Mouse (Mus musculus): ENCODE data around the gene Ptgr1. TPM values are rescaled to one million over a fixed set of nuclear protein-coding genes. Genes with fewer than 3 reads are reported as not detected.

Gene Ptgr1
- polyA plus RNA-seq, 1 experiment: 3.5 TPM

DNA sequence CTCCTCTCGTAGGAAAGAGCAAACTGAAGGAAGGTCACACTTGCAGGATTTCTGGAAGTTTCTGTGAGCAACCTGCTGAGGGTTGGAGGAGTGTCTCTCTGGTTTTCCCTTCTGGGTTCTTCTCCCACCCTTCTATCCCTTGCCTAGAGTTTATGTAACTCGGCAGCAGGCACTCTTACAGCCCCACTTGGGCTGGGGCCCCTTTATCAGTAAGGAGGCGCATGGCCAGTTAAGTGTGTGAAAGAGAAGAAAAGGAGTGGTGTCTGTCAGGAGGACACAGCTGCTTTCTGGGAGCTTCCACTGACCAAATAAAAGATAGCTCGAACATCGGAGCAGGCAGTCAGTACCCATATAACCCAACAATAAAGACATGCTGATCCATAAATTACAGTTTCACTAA lies 5.3 kb upstream of the Ptgr1 start:
- H3K4me1 ChIP-seq (ENCODE audit: control insufficient read depth, insufficient read depth, low read length): peaks cover 7% of the 10 kb centered on the region

DNA sequence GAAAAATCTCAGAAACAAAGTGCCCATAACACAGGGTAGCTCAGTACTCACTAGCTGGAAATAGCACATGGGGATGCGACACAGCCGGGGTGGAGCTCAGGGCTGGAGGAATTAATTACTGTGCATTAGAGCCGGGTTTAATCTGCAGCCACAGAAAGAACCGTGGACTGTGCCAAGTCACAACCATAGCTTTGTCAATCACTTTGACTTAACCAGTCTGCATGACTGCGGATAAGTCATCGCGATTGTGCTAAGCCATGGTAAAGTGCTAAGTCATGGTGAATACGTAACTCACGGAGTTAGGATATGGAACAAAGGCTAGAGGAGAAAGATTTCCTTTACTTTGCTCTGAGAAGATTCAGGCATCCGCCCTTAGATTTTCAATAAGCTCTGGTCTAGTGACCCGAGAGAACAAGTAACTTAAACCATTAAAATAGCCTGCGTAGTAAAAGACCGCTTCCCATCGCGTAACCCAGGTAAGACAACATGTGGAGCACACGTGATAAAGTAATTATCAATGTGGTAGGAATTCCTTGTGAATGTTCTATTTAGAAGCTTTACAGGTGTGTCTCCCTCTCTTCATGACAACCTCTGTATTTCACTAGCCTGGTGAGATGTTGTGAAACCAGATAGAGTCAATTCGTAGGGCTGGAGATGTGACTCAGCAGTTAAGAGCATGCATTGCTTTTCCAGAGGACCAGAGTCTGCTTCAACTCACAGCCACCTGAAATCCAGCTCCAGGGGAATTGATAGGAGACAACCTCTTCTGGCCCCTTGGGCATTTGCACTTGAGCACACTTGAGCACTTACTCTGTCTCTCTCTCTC lies 3.9 kb upstream of the Ptgr1 start:
- no peaks in the 10 kb centered on the region for H3K36me3 ChIP-seq (ENCODE audit: control insufficient read depth, insufficient read depth, low read length)
- WGBS: 80% methylated on average over 17 of the region's 17 CpGs
- TF ChIP-seq CTCF (conservative IDR thresholded peaks at IDR 0.05; ENCODE audit: insufficient read depth, insufficient read length, low read depth, low read length) (no peak), POLR2A (IDR thresholded peaks at IDR 0.05; ENCODE audit: low read depth, low read length) (no peak)
- H3K4me1 ChIP-seq (ENCODE audit: control insufficient read depth, insufficient read depth, low read length): peaks cover 9% of the 10 kb centered on the region
- H3K4me3 ChIP-seq (ENCODE audit: insufficient read depth, low read depth, low read length): no peak overlapping the region
- no peaks in the 10 kb centered on the region for H3K27me3 ChIP-seq (replicated peaks; ENCODE audit: control insufficient read depth, insufficient read depth, low read length)
- no peak for DNase-seq
- H3K27ac ChIP-seq (ENCODE audit: insufficient read depth, low read depth, low read length): no peak overlapping the region

More for the DNA sequence above, 5.3 kb upstream of the Ptgr1 start:
- 82% methylated on average over 5 of the region's 5 CpGs for WGBS
- Histone ChIP-seq H3K27me3 (replicated peaks; ENCODE audit: control insufficient read depth, insufficient read depth, low read length) (no peaks in the 10 kb centered on the region), H3K36me3 (ENCODE audit: control insufficient read depth, insufficient read depth, low read length) (no peaks in the 10 kb centered on the region), H3K4me3 (ENCODE audit: insufficient read depth, low read depth, low read length) (no peak overlapping the region), H3K27ac (ENCODE audit: insufficient read depth, low read depth, low read length) (no peak overlapping the region)
- TF ChIP-seq POLR2A (IDR thresholded peaks at IDR 0.05; ENCODE audit: low read depth, low read length) (no peak), CTCF (conservative IDR thresholded peaks at IDR 0.05; ENCODE audit: insufficient read depth, insufficient read length, low read depth, low read length) (no peak)
- no peak for DNase-seq

DNA sequence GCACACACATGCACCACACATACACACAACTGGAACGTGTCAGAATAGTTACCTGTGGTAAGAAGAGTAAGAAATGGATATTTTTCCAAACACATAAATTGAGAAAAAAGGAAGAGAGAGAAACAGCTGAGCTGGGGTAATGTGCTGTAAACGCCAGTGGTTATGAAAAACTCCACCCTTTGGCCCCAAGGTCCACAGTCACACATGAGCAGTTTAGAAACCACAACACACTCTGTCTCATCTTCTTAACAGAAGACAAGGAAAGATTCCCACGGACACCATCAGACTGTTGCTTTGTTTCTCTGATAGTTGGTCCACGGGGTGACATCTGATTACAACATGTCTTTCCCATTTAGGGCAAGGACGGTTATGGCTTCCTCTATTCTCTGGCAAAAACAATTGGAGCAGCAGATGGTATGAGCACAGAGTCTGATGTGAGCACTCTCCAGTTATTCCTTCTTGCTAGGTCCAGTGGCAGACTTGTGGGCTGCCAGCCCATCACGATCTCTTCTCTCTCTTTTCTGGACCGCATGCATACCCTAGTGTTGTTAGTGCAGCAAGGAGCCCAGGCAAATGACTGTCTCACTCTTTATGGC lies 2.5 kb upstream of the Ptgr1 start:
- Histone ChIP-seq H3K4me1 (ENCODE audit: control insufficient read depth, insufficient read depth, low read length) (peaks cover 9% of the 10 kb centered on the region), H3K27ac (ENCODE audit: insufficient read depth, low read depth, low read length) (0 out of 2 replicates have a peak overlapping the region, but pooled peaks have one; percentile 72), H3K36me3 (ENCODE audit: control insufficient read depth, insufficient read depth, low read length) (no peaks in the 10 kb centered on the region), H3K27me3 (replicated peaks; ENCODE audit: control insufficient read depth, insufficient read depth, low read length) (no peaks in the 10 kb centered on the region), H3K4me3 (ENCODE audit: insufficient read depth, low read depth, low read length) (no peak overlapping the region)
- TF ChIP-seq POLR2A (IDR thresholded peaks at IDR 0.05; ENCODE audit: low read depth, low read length) (no peak), CTCF (conservative IDR thresholded peaks at IDR 0.05; ENCODE audit: insufficient read depth, insufficient read length, low read depth, low read length) (no peak)
- DNase-seq: peak; percentile 80
- WGBS: 63% methylated on average over 7 of the region's 7 CpGs

DNA sequence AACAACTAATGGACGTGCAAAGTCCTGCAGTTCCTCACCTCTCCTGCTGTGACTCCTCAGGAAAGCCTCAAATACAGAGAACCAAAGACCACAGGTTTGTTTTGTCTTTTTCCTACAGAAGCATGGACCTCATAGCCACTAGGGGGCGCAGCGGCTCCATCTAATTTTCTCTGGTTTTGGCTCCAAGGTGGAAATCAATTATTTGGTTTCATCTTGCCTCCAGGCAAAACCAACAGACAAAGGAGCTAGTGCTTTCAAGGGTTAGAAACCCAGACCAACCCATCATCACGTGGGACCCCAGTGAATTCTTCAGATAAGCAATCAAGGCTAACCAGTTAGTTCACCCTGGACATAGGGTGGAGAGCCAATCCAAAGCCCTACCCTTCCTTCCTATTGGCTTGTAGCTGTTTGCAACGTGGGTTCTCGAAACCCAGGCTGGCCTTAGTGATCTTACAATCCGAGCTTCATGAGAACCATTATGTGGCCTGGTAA lies 1.7 kb downstream of the Ptgr1 start:
- WGBS: 13% methylated on average over 7 of the region's 7 CpGs

GRCm38 (mm10) chr4:58982806-58983205 lies 4.1 kb downstream of the Ptgr1 start:
- H3K4me3 ChIP-seq (ENCODE audit: insufficient read depth, low read depth, low read length): no peak overlapping the region
- 89% methylated on average over 8 of the region's 8 CpGs for WGBS
- no peaks in the 10 kb centered on the region for H3K36me3 ChIP-seq (ENCODE audit: control insufficient read depth, insufficient read depth, low read length)
- no peaks in the 10 kb centered on the region for H3K27me3 ChIP-seq (replicated peaks; ENCODE audit: control insufficient read depth, insufficient read depth, low read length)
- no peak for DNase-seq
- H3K27ac ChIP-seq (ENCODE audit: insufficient read depth, low read depth, low read length): no peak overlapping the region
- TF ChIP-seq POLR2A (IDR thresholded peaks at IDR 0.05; ENCODE audit: low read depth, low read length): no peak
- TF ChIP-seq CTCF (conservative IDR thresholded peaks at IDR 0.05; ENCODE audit: insufficient read depth, insufficient read length, low read depth, low read length): no peak
- H3K4me1 ChIP-seq (ENCODE audit: control insufficient read depth, insufficient read depth, low read length): peaks cover 3% of the 10 kb centered on the region; the same call in 1 of the 2 replicates

More for the DNA sequence above, 1.7 kb downstream of the Ptgr1 start:
- Histone ChIP-seq H3K36me3 (ENCODE audit: control insufficient read depth, insufficient read depth, low read length) (no peaks in the 10 kb centered on the region), H3K4me3 (ENCODE audit: insufficient read depth, low read depth, low read length) (no peak overlapping the region), H3K4me1 (ENCODE audit: control insufficient read depth, insufficient read depth, low read length) (peaks cover 9% of the 10 kb centered on the region), H3K27me3 (replicated peaks; ENCODE audit: control insufficient read depth, insufficient read depth, low read length) (no peaks in the 10 kb centered on the region), H3K27ac (ENCODE audit: insufficient read depth, low read depth, low read length) (no peak overlapping the region)
- no peak for TF ChIP-seq POLR2A (IDR thresholded peaks at IDR 0.05; ENCODE audit: low read depth, low read length)
- peak; percentile 88 for TF ChIP-seq CTCF (conservative IDR thresholded peaks at IDR 0.05; ENCODE audit: insufficient read depth, insufficient read length, low read depth, low read length)
- DNase-seq: peak; percentile 77

DNA sequence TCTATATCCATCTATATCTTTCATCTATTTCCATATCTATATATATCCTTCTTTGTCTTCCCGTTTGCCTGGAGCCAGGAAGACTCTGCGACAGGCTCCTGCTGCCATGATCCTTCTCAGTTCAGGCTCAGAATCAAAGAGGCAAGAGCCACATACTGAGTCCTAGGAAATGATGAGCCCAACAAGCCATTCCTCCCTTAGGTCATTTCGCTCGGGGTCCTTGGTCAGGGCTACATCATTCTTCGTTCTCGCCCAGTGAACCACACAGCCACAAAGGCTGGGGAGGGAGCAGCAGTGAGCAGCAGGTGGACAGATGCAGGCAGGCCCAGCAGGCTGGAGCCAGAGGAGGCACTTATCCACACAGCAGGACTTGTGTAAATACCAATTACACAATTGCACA lies 5.5 kb downstream of the Ptgr1 start:
- H3K36me3 ChIP-seq (ENCODE audit: control insufficient read depth, insufficient read depth, low read length): no peaks in the 10 kb centered on the region
- H3K4me1 ChIP-seq (ENCODE audit: control insufficient read depth, insufficient read depth, low read length): no peaks in the 10 kb centered on the region
- TF ChIP-seq CTCF (conservative IDR thresholded peaks at IDR 0.05; ENCODE audit: insufficient read depth, insufficient read length, low read depth, low read length): no peak
- no peak for TF ChIP-seq POLR2A (IDR thresholded peaks at IDR 0.05; ENCODE audit: low read depth, low read length)
- H3K27ac ChIP-seq (ENCODE audit: insufficient read depth, low read depth, low read length): no peak overlapping the region
- H3K4me3 ChIP-seq (ENCODE audit: insufficient read depth, low read depth, low read length): no peak overlapping the region
- WGBS: 83% methylated on average over 6 of the region's 6 CpGs
- no peak for DNase-seq
- no peaks in the 10 kb centered on the region for H3K27me3 ChIP-seq (replicated peaks; ENCODE audit: control insufficient read depth, insufficient read depth, low read length)

DNA sequence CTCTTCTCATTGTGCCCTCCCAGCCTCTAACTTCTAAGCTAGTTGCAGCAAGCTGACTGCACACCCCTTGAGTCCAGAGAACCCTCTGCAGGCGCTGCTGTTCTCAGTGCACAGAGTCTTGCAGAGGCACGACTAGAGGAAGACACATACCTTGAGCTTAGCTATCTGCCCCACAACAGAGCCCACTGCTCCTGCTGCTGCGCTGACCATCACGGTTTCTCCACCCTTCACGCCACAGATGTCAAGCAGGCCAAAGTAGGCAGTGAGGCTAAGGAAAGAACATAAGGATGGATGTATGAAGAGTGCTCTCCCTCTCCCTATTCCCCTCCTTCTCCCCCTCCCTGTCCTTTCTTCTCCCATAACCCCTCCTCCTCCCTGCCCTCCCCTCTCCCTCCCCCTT lies 11.2 kb downstream of the Ptgr1 start:
- TF ChIP-seq POLR2A (IDR thresholded peaks at IDR 0.05; ENCODE audit: low read depth, low read length): no peak
- no peak for TF ChIP-seq CTCF (conservative IDR thresholded peaks at IDR 0.05; ENCODE audit: insufficient read depth, insufficient read length, low read depth, low read length)
- no peak for DNase-seq
- WGBS: 94% methylated on average over 5 of the region's 5 CpGs
- H3K27ac ChIP-seq (ENCODE audit: insufficient read depth, low read depth, low read length): no peak overlapping the region
- H3K4me3 ChIP-seq (ENCODE audit: insufficient read depth, low read depth, low read length): no peak overlapping the region
- no peaks in the 10 kb centered on the region for H3K27me3 ChIP-seq (replicated peaks; ENCODE audit: control insufficient read depth, insufficient read depth, low read length)
- H3K36me3 ChIP-seq (ENCODE audit: control insufficient read depth, insufficient read depth, low read length): no peaks in the 10 kb centered on the region
- no peaks in the 10 kb centered on the region for H3K4me1 ChIP-seq (ENCODE audit: control insufficient read depth, insufficient read depth, low read length)

Data from kidney, adult 2 months (tissue).